In genomic region chr16:30173953-30174874, GRCm38 (mm10) we compare ENCODE assay signal across 11 mouse cellular contexts.
DNase-seq lines count a peak whose midpoint lies in the region; ATAC-seq and TF ChIP-seq lines count a peak whose summit lies in the region.
"Had no signal": no experiment of that assay in that cellular context is flagged by ENCODE, and none has a peak within 500 bp of the region (broad histone marks: within the 10 kb centered on the region; RNA-seq: fewer than 3 reads in every experiment).

No protein-coding gene starts in this region.

- TF ChIP-seq CTCF in lung, adult 2 months (IDR thresholded peaks at IDR 0.05; ENCODE audit: insufficient read depth, low read length) = no peak
- TF ChIP-seq CTCF in liver, postnatal 0 days (IDR thresholded peaks at IDR 0.05; ENCODE audit: low read depth) = no peak
- TF ChIP-seq CTCF in stomach, postnatal 0 days (IDR thresholded peaks at IDR 0.05; ENCODE audit: low read depth) = no peak

- H3K27me3 ChIP-seq in forebrain, embryonic 15.5 days = no peaks in the 10 kb centered on the region
- peaks cover 42% of the 10 kb centered on the region for H3K27me3 ChIP-seq in forebrain, embryonic 12.5 days
- H3K27me3 ChIP-seq in liver, postnatal 0 days (ENCODE audit: insufficient read depth, low read length) = no peaks in the 10 kb centered on the region
- no peaks in the 10 kb centered on the region for H3K27me3 ChIP-seq in stomach, postnatal 0 days (ENCODE audit: control insufficient read depth, insufficient read depth, low read length)
- H3K27me3 ChIP-seq: liver, embryonic 13.5 days; neural tube, embryonic 12.5 days had no signal

- WGBS in forebrain, embryonic 15.5 days = 62% methylated on average over 8 of the region's 8 CpGs
- WGBS in forebrain, embryonic 12.5 days = 58% methylated on average over 8 of the region's 8 CpGs
- 60% methylated on average over 8 of the region's 8 CpGs for WGBS in lung, adult 2 months
- 43% methylated on average over 8 of the region's 8 CpGs for WGBS in liver, postnatal 0 days (ENCODE audit: insufficient replicate concordance)
- WGBS in stomach, postnatal 0 days = 51% methylated on average over 8 of the region's 8 CpGs

- TF ChIP-seq POLR2A in lung, adult 2 months (IDR thresholded peaks at IDR 0.05; ENCODE audit: borderline replicate concordance, extremely low read depth, low read depth, low read length) = no peak

- DNase-seq in lung, adult 18-20 months = peak; percentile 55 to 70
- no peak for DNase-seq in lung, adult 2 months
- DNase-seq in liver, postnatal 0 days = no peak
- DNase-seq in stomach, postnatal 0 days (ENCODE audit: low spot score) = no peak
- no peak for DNase-seq in thymus, postnatal 36 days
- DNase-seq: liver, embryonic 13.5 days had no signal

- H3K4me2 ChIP-seq in forebrain, embryonic 15.5 days (replicated peaks) = no peak overlapping the region
- H3K4me2 ChIP-seq in forebrain, embryonic 12.5 days = no peak overlapping the region
- no peak overlapping the region for H3K4me2 ChIP-seq in liver, postnatal 0 days (ENCODE audit: low read depth, low read length)
- no peak overlapping the region for H3K4me2 ChIP-seq in stomach, postnatal 0 days (replicated peaks; ENCODE audit: low read depth)
- H3K4me2 ChIP-seq: liver, embryonic 13.5 days; neural tube, embryonic 12.5 days had no signal

- no peak for TF ChIP-seq EP300 in liver, postnatal 0 days (IDR thresholded peaks at IDR 0.05; ENCODE audit: low read depth)
- no peak for TF ChIP-seq EP300 in stomach, postnatal 0 days (optimal IDR thresholded peaks at IDR 0.05)

- H3K4me1 ChIP-seq in forebrain, embryonic 15.5 days = peaks cover 20% of the 10 kb centered on the region
- peaks cover 19% of the 10 kb centered on the region for H3K4me1 ChIP-seq in forebrain, embryonic 12.5 days
- H3K4me1 ChIP-seq in lung, adult 2 months (ENCODE audit: control insufficient read depth, insufficient read depth, low read length) = peaks cover 10% of the 10 kb centered on the region; the same call in 1 of the 2 replicates
- H3K4me1 ChIP-seq in liver, postnatal 0 days (ENCODE audit: insufficient read depth) = peaks cover 24% of the 10 kb centered on the region
- H3K4me1 ChIP-seq in stomach, postnatal 0 days (replicated peaks; ENCODE audit: control insufficient read depth, insufficient read depth) = peaks cover 5% of the 10 kb centered on the region; the same call in 1 of the 2 replicates

- H3K27ac ChIP-seq in forebrain, embryonic 15.5 days (replicated peaks) = no peak overlapping the region
- H3K27ac ChIP-seq in forebrain, embryonic 12.5 days = no peak overlapping the region
- no peak overlapping the region for H3K27ac ChIP-seq in liver, postnatal 0 days (ENCODE audit: low read depth)
- no peak overlapping the region for H3K27ac ChIP-seq in stomach, postnatal 0 days (replicated peaks)
- H3K27ac ChIP-seq: liver, embryonic 13.5 days; neural tube, embryonic 12.5 days had no signal

- ATAC-seq in forebrain, embryonic 15.5 days (replicated peaks) = peak; percentile 14; the same call in 1 of the 2 replicates
- ATAC-seq in forebrain, embryonic 12.5 days (ENCODE audit: low FRiP score) = no peak
- ATAC-seq in liver, postnatal 0 days = peak; percentile 84
- peak; percentile 8; the same call in 1 of the 2 replicates for ATAC-seq in stomach, postnatal 0 days (ENCODE audit: low FRiP score, low TSS enrichment)
- no peak for ATAC-seq in monocyte, adult 5-6 weeks (replicated peaks; ENCODE audit: insufficient number of reproducible peaks, low FRiP score, low TSS enrichment, poor library complexity, severe bottlenecking)

- H3K9ac ChIP-seq in forebrain, embryonic 15.5 days (replicated peaks) = no peak overlapping the region
- no peak overlapping the region for H3K9ac ChIP-seq in forebrain, embryonic 12.5 days
- H3K9ac ChIP-seq in liver, postnatal 0 days (replicated peaks) = no peak overlapping the region
- no peak overlapping the region for H3K9ac ChIP-seq in stomach, postnatal 0 days (ENCODE audit: low read length)
- H3K9ac ChIP-seq: liver, embryonic 13.5 days; neural tube, embryonic 12.5 days had no signal

- no peaks in the 10 kb centered on the region for H3K36me3 ChIP-seq in forebrain, embryonic 15.5 days
- H3K36me3 ChIP-seq in forebrain, embryonic 12.5 days (replicated peaks) = no peaks in the 10 kb centered on the region
- no peaks in the 10 kb centered on the region for H3K36me3 ChIP-seq in liver, postnatal 0 days (replicated peaks; ENCODE audit: insufficient read depth, low read length)
- no peaks in the 10 kb centered on the region for H3K36me3 ChIP-seq in stomach, postnatal 0 days (ENCODE audit: control insufficient read depth, insufficient read depth, low read length)
- H3K36me3 ChIP-seq: liver, embryonic 13.5 days; neural tube, embryonic 12.5 days had no signal

- H3K9me3 ChIP-seq in forebrain, embryonic 15.5 days = no peaks in the 10 kb centered on the region
- no peaks in the 10 kb centered on the region for H3K9me3 ChIP-seq in forebrain, embryonic 12.5 days
- H3K9me3 ChIP-seq in liver, postnatal 0 days (ENCODE audit: low read length) = no peaks in the 10 kb centered on the region
- H3K9me3 ChIP-seq in stomach, postnatal 0 days (ENCODE audit: control insufficient read depth, low read length) = no peaks in the 10 kb centered on the region
- H3K9me3 ChIP-seq: liver, embryonic 13.5 days; neural tube, embryonic 12.5 days had no signal

- H3K4me3 ChIP-seq in forebrain, embryonic 15.5 days = no peak overlapping the region
- no peak overlapping the region for H3K4me3 ChIP-seq in forebrain, embryonic 12.5 days (replicated peaks)
- no peak overlapping the region for H3K4me3 ChIP-seq in lung, adult 2 months (replicated peaks; ENCODE audit: extremely low read depth, low read depth, low read length)
- H3K4me3 ChIP-seq in liver, postnatal 0 days (ENCODE audit: low read depth, low read length) = no peak overlapping the region
- H3K4me3 ChIP-seq in stomach, postnatal 0 days (ENCODE audit: low read depth, low read length) = no peak overlapping the region
- H3K4me3 ChIP-seq: erythroblast, embryonic 14.5 days; liver, embryonic 13.5 days; neural tube, embryonic 12.5 days had no signal

Comparison
In these comparisons a context has a peak if more than half of its experiments do, and no peak if none do; other contexts are left out.
1. ATAC-seq: peak in forebrain, embryonic 15.5 days (single experiment), liver, postnatal 0 days (single experiment) and stomach, postnatal 0 days (single experiment); none in forebrain, embryonic 12.5 days (single experiment) and monocyte, adult 5-6 weeks (single experiment).
2. DNase-seq: peak in lung, adult 18-20 months (2 of 2); none in lung, adult 2 months (single experiment), liver, postnatal 0 days (single experiment), stomach, postnatal 0 days (single experiment) and thymus, postnatal 36 days (0 of 2).